Mouse (Mus musculus): ENCODE measurements at regions not wholly inside any gene's neighbourhood (a gene's known extent, or its start where the extent isn't known, plus 50 kb on each side); places are given as distances from the start of the nearest gene placed in this dataset.

DNA sequence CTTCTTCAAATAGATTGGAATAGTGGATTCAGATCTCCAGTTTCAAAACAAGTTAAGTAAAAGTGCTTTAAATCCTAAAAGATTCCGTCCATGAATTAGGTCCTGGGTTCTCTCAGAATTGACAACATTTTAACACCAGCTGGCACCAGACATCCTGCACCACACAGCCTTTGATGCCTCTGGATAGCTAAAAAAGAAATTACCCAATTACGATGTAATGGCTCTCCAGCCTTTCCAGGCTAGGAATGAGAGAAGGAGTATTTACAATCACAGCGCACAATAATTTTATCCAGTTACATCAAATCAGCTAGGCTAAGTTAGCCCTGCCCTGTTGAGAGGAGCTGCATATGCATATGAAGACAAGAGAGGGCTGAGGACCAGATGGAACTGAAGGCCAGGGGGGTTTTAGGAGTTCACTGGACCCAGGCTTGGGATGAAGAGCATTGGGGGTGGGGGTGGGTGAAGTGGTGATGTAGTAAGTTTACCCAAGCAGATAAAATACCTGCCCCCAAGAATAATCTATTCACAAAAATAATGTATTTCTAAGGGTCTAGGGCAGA is 455.8 kb upstream of the Tle4 start:
- no peak for DNase-seq (ENCODE audit: low read depth, low spot score)

DNA sequence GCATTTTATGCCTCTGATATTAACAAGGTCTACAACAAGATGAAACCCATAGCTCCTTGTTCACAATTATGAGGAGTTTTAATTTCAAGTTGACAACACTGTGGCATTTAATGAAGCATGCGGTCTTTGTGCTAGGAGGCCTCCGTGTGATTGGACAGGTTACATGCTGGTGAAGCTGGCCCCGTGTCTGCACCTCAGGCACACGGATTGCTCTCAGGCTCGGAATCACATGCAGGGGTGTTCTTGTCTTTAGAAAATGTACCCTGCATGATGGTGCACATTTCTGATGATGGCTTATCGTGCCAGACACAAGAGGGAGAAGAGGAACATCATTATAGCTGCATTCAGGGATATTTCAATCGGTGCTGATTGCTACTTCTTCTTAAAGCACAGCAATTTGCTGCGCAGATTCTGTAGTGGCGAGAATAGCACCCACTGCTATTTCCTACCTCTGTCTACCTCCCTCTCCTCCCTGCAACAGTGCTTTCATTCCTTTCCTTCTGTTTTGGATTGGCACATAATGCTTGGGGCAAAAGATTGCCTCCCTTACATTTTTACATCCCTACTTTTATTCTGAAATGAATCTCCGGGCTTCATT is 454.9 kb upstream of the Tle4 start:
- DNase-seq (ENCODE audit: low read depth, low spot score): no peak

DNA sequence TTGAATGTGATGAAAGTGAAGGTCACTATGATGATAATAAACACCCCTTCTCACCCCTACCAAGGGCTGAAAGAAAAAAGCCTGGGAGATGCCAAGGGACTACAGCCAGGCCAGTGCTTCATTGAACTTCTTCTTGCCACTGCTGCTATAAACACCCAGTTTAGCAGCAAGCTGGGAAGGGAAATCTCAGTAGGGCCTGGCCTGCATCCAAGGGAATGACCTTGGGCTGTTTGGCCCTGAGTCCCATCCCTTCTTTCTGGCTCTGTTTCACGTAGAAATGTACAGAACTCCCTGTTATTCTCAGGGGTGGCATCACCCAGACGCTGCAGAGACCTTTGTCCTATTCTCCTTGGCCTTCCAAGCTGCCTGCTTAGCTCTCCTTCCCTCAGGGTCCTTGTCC is 450.0 kb upstream of the Tle4 start:
- DNase-seq (ENCODE audit: low read depth, low spot score): no peak

DNA sequence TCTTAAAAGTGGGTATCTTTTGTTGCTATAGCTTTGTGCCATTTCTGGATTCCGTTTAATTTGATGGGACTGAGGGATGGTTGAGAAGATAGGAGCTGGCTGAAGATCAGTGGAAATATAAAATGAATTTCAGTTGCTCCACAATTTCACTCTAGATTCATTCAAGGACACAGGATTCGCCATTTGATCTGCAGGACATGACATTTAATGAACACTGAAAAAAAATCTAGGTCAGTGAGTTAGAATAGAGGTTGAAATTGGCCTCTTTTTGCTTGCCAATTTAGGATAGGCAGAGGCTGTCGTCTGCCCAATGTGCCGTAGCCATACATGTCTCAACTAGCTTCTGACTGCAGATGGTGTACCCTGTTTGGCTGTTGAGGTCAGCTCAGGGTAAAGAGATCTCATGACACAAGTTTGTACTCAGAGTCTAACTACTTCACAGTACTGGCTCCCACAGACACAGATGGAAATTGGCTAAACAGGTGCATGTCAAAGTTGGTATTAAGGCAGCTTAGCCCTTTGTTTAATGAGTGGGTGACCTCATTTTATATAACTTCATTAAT is 449.5 kb upstream of the Tle4 start:
- no peak for DNase-seq (ENCODE audit: low read depth, low spot score)

DNA sequence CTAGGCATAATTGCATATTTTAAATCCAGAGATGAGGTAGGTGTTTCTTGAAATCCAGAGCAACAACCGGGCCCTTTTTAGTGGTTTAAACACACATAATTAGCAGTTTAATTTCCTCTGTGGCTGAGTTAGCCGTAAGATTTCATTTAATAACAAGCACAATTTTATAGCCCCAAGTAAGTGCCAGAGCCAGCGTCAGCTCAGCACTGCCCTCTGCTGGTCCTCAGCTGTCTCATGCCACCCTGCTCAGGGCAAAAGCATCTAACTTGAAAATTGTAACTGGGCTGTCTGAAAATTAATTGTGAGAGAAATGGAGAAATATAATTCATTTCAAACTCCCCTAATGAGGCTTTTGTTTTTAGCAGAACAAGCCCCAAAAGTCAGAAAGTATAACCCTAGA is 437.7 kb upstream of the Tle4 start:
- DNase-seq (ENCODE audit: low read depth, low spot score): peak; percentile 35

DNA sequence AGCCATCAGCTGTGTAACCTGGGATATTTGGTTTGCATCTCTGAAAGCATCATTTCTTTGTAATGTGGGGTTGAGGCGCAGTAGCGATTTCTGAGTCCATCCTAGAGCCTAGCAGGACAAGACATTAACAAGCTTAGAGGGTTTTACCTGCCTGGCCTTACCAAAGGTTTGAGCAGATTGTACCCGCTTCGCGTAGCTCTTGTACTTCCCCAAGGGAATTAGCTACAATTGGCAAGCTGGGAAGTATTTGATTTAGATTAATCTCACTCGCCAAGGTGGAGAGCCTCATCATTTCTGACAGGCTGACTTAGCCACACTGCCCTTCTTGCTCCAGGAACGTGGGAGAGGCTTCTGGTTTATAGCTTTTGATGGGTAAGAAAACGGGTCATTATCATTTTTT is 436.1 kb upstream of the Tle4 start:
- DNase-seq (ENCODE audit: low read depth, low spot score): no peak

DNA sequence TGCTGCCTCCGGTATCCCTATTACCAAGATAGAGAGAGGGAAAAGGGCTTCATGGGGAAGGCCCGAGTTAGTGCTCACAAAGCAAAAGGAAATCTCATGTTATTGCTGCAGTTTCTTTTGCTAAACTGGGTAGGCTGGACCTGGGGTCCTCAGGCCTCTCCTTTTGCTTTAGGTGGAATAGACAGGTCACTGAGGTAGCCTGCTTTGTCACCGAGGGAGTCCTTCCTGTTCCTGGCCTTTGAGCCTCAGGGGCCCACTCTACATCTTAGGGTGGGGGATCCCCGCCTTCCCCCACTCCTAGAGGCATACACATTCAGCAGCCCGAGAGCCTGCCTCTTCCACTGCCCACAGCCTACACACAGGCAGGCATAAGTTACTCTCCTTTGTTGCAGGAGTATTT is 435.5 kb upstream of the Tle4 start:
- DNase-seq (ENCODE audit: low read depth, low spot score): no peak

DNA sequence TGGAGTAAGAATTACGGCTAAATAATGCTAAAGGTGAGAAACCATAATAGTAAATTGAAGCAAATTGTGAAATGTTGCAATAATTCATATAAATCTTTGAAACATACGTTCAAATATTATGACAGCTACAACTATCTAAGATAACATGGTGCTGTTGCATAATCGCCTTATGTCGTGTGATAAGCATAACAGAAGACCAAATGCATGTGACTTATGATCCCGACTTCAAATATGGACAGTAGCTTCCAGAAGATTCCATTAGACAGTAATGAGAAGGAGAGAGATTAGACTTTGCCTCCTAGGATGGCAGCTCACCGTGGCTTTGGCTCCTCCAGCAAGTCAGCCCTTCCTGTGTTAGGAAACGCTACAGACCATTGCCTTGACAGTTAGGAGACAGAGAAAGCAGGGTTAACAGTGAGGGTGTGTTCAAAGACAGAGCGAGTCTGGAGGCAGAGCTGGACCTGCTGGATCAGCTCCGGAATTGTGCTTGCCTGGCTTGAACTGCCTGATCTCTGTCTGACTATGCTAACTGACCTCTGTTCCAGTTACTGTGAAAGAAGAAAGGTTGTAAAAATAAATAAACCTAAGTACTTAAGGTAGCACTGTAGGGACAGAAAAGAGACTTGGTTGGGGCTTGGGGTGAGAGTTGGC is 434.6 kb upstream of the Tle4 start:
- no peak for DNase-seq (ENCODE audit: low read depth, low spot score)

DNA sequence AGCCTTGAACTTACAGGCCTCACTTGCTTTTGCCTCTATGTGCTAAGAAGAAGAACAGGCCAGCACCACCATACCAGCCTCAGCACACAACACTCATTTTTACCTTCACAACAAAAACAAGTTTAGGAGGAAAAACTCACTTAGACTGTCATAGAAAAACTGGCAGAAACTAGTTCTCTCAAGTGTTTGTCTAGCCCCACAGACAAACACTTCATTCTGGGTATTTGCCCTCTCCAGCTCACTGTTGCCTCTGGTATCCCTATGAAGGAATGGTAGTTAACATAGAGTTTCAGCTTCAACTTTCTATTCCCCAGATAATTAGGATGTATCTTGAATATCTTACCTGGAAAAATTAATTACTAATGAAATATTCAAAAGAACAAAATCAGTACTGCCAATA is 433.6 kb upstream of the Tle4 start:
- no peak for DNase-seq (ENCODE audit: low read depth, low spot score)

DNA sequence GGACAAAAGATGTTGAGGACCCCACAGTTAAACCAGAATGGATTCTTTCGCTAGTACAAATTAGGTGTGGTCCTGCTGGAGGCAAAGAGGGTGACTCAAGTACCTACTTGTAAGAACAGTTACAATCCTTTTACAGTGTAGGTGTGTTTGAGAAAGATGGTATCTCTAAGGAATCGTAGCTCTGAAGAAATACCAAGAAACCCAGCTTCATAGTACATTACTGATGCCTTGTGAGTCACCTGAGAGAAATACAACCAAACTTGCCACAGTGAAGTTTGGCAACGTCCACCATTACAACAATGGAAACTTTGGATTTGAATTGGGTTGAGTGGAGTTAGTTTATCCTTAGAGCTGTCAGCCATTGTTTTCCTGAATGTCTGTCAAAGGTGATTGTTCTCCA is 405.7 kb upstream of the Tle4 start:
- DNase-seq (ENCODE audit: low read depth, low spot score): no peak

DNA sequence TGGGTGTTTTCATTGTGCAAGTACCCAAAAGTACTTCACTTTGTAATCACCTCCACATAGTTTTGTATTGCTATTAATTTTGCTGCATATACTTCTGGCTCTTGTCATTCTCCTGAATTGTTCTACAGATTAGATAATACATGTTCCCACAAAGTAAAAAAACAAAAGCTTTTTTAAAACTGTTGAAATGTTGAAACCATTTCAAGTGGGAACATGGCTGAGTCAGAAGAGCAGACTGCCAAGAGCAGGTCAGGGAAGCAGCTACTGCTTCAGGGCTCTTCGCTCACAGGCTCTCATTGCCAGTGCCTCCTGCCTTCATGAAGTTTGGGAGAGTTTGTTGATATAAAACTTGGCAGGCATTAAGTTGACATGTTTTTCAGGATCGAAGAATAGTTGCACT is 395.5 kb upstream of the Tle4 start:
- no peak for DNase-seq (ENCODE audit: low read depth, low spot score)

DNA sequence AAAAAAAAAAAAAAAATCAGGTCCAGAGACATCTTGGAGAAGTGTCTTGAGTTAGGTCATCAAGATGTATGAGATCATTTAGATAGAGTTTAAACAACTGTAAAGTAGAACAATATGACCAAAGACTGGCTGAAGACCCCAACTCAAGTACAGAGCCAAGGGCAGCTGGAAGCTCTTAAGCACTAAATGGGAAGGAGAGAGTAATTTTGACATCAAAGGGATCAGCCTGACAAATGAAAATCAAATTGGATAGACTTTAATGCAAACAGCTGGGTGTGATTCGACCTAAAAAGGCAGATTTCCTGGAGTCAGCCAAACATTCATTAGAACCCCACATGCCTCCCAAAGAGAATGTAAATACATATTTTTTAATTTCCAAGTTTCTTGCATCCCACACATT is 372.3 kb upstream of the Tle4 start:
- DNase-seq (ENCODE audit: low read depth, low spot score): no peak

DNA sequence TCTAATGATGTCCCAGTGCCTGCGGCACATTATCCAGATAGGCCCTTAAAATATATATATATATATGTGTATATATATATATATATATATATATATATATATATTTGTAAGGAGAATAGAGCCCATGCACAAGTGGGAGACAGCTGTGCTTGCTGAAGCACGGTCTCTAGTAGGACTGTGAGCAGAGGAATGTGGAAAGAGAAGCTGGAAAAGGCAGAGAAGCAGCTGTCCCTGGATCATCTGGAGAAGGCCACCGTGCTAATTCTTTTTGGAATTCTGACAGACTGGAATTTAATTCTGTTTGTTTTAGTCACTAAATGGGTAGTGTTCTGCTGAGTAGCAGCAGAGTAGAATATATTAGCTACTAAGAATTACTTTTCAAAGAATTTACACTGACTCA is 370.4 kb upstream of the Tle4 start:
- DNase-seq (ENCODE audit: low read depth, low spot score): no peak

DNA sequence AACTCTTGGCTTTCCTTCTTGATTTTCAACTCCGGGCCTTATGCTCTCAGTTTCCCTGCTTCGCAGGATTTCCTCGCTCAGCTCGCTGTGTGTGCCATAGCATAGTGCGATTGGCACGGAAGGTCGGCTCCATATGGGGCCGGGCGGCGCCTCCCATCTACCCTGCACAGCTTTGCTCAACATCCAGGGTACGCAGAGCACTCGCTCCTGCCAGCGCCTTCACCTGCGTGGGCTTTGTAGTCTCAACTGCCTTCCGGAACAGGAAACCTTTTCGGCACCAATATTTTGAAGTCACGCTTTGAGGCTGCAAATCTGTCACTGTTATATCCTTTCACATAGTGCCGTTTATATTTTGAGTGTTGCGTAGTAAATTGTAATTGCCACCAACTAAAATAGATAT is 359.9 kb upstream of the Tle4 start:
- DNase-seq (ENCODE audit: low read depth, low spot score): no peak

DNA sequence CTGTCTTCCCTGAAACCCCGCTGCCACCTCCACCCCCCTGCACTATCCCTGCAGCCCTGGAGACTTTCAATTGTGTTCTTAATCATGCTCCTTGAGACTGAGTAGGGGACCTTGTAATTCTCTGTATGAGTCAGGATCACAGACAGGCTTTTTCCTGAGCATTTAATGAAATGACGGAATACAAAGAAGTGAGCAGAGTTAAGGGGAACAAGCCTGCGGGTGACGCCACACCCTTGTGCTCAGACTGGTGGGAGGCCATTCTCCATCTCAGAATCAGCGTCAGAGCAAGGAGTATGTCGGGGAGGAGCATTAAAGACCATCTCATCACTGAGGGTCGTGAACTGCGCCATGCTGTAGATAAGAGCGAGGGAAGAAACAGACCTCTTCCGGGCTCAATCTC is 359.3 kb upstream of the Tle4 start:
- DNase-seq (ENCODE audit: low read depth, low spot score): no peak

DNA sequence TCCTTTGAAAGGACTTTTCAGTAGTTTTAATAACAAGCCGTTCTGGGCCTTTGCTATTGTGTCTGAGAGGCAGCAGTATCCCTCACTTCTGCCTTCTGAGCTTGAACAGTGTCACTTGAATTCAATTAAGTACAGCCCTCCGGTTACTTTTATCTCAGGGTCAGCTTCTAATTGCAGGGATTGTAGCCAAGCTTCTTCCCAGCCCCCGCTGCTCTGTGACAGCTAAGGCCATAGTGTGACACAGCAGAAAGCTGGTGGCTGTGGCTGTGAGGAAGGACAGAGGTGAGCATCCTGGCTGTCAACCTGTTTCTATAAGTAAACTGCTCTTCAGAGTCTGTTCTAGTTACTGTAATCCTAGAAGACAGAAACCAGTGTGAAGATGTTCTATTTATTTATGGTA is 358.5 kb upstream of the Tle4 start:
- DNase-seq (ENCODE audit: low read depth, low spot score): no peak

DNA sequence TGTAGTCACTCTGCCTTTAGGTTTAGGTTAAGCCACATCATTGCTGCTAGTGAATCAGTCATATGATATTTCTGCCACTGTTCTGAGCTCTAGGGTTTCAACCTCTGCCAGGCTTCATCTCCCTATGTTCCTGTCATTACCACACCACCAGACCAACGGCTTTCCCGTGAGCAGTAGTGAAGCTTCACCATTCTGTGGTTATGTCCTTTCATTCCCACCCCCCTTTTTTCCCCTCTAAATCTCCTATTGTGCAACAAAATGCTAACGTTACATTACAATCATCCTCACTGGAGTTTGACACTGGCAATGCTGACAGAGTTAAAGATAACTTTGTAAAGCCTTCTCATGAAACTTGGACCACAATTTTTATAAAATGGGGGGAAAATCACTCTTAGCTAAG is 358.1 kb upstream of the Tle4 start:
- DNase-seq (ENCODE audit: low read depth, low spot score): no peak

DNA sequence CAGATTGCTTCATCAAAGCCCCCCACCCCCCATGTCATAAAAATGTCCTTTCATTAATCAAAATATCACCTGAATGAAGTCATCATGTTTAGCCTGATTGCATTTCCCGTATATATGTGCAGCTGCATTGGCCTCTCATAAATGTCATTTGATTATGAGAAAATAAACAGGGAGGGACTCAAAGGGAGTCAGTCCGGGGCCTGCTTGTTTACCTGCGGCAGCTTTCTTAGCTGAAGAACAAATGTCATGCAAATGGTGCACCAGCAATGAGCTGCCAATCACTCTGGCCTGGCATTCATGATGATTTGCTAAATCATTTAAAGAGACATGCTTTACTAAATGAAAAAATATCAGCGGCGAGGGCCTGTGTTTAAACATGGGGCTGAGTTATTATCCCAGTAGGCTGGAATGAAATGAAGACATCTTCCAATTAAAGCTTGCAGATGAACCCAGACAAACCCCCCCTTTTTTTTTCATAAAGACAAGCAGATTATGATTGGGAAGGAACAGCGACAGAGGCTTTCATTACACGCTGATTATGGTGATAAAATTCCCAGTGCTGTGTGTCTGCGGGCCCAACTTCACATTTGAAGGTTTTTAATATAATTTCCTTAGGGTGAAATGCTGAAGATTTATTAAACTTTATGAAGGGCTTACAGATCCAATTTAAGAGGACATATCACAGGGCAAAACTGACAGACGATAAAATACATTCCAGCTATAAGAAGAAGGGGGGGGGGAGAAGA is 342.5 kb upstream of the Tle4 start:
- no peak for DNase-seq (ENCODE audit: low read depth, low spot score)

DNA sequence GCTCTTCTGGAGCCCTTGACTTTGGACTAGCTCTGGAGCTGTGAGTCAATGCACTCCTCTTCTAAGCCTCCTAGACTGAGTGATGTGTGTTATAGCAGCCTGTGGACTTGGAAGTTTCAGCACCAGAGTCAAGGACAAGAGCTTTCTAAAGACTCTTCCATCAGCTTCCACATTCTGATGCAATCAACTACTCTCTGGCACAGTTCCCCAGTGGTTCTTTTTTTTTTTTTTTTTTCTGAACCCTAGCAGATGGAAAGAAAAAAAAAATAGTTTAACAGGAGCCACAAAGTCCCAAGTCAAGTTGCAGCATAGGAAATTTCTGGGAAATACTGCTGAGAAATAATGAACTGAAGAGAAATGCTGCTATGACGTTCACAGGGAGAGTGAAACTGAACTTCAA is 324.4 kb upstream of the Tle4 start:
- no peak for DNase-seq (ENCODE audit: low read depth, low spot score)

DNA sequence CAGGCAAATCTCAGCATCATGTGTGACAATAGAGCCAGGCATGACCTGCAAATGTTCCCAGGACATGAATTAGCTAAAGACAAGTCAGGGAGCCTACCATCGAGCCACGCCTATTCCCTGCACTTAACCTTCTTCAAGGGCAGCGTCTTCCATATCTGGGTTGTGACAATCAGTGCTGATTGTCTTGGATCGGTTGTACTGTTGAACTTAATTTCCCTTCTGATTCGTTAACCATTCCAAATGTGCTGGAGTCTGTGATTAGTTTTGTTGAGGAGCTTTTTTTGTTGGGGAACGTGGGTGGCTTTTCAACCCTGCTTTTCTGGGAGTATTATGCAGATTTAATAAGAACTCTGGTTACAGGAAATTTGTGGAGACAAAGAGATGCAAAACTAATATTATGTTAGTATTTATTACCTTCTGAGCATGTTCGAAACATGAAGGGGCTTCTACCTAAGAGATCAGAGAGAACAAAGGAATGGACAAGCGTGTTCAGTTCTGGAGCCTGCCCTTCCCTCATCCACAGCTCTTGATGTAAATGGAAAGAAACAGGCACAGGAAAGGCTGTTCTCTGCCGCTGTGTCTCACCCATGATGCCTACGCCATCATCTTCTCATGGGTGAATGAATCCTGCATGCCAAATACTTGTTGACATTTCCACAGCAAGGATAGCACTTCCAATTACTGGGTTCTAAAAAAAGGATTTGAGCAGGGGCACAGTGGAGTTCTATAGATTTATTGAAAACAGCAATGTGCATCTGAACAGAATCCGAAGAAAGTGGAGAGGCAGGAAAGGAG is 313.4 kb upstream of the Tle4 start:
- DNase-seq (ENCODE audit: low read depth, low spot score): no peak

DNA sequence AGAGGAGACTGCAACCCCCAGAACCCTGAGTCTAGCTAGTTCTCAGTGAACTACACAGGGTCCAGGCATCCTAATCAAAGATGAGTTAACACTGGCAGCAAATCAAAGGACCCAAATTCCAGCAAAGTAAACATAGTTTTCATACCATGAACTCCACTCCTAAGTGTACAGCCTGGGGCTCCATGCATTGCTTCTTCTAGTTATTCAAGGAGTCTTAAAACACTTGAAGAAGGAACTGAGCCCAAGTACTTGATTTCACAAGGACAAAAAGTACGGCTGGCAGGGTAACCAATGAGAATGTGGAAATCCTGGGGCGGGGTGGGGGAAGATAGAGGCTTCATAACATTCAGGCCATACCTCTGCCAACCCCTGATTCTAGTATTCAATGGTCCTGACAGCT is 297.0 kb upstream of the Tle4 start:
- DNase-seq (ENCODE audit: low read depth, low spot score): no peak

DNA sequence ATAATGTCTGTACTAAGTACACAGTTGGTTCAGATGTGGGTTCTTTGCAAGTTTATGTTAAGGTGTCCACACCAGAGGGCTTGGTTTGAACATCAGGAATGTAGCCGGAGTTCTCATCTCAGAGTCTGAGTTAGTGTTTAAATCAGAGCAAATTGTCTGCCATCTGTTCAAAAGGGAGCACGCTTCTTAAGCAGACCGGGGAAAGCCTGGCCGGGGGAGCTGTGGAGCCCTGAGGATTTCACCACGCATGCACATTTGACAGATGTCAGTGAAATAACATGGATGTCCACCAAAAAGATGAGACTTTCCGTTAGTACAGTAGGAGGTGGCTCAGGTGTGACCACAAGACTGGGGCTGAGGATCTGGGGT is 294.5 kb upstream of the Tle4 start:
- DNase-seq (ENCODE audit: low read depth, low spot score): no peak

All from A20 (cell line).